Mouse (Mus musculus): ENCODE measurements around the gene Esrrg. TPM values are rescaled to one million over a fixed set of nuclear protein-coding genes. Genes with fewer than 3 reads are reported as not detected.

Gene Esrrg
- total and polyA plus RNA-seq, 3 experiments: not detected

DNA sequence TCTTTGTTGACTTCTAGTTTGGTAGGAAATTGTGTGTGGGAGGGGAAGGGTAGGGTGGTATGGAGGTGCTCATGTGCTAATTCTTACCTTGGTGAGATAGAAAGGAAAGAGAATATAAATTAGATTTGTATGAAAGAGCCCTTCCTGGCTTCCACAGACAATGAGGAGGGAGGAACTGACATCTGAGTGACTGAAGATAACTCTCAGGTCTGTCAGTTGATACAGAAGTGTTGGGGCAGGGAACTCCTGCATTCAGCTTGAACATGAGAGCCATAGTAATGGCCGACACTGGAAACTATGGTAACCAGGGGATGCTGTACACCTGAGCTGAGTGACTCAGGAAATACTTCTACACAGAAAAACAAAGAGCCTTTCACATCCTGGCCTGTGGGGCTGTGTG, 550.1 kb downstream of the Esrrg start:
- no peak overlapping the region for H3K4me3 ChIP-seq (replicated peaks in 1 of 3; ENCODE audit: low read depth in 2 of 3, low read length in 2 of 3, poor library complexity in 1 of 3)
- no peaks in the 10 kb centered on the region for H3K27me3 ChIP-seq (replicated peaks)
- no peaks in the 10 kb centered on the region for H3K79me2 ChIP-seq (replicated peaks; ENCODE audit: control insufficient read depth, extremely low read depth, insufficient read depth, poor library complexity, severe bottlenecking)
- no peak overlapping the region for H3K4me2 ChIP-seq (ENCODE audit: insufficient read depth, low read depth, poor library complexity, severe bottlenecking)
- dilution Hi-C loops (cut with MboI; ENCODE audit: extremely low pct_ligation_motif_present, extremely low pct_unique_long_range_greater_than_20kb, low sequenced_read_pairs): no loop called here
- H3K4me1 ChIP-seq (ENCODE audit: control insufficient read depth in 1 of 2, insufficient read depth in 2 of 2): no peaks in the 10 kb centered on the region
- H3K9me3 ChIP-seq (replicated peaks; ENCODE audit: low read length): peaks cover 66% of the 10 kb centered on the region
- in situ Hi-C loops (cut with MboI; ENCODE audit: low pct_ligation_motif_present, low pct_unique_long_range_greater_than_20kb, low sequenced_read_pairs): no loop called here
- no peak overlapping the region for H3K27ac ChIP-seq (ENCODE audit: insufficient read depth, low read depth)
- no peak for TF ChIP-seq MEF2A (IDR thresholded peaks at IDR 0.05; ENCODE audit: borderline replicate concordance, low read depth, low read length)
- no peak for TF ChIP-seq EP300 (IDR thresholded peaks at IDR 0.05; ENCODE audit: low read length)
- TF ChIP-seq JUND (conservative IDR thresholded peaks at IDR 0.05; ENCODE audit: low read depth, low read length): no peak
- no peak for TF ChIP-seq SMC3 (IDR thresholded peaks at IDR 0.05; ENCODE audit: low read depth, low read length)
- TF ChIP-seq USF1 (IDR thresholded peaks at IDR 0.05; ENCODE audit: low read depth, low read length): no peak
- no peak for TF ChIP-seq PAX5 (IDR thresholded peaks at IDR 0.05; ENCODE audit: low read length)
- TF ChIP-seq CTCF (conservative IDR thresholded peaks at IDR 0.05 in 1 of 2, IDR thresholded peaks at IDR 0.05 in 1 of 2; ENCODE audit: low read depth in 2 of 2, low read length in 2 of 2): no peak
- no peaks in the 10 kb centered on the region for H3K36me3 ChIP-seq (replicated peaks in 1 of 2; ENCODE audit: control insufficient read depth in 1 of 2, insufficient read depth in 1 of 2, low read length in 1 of 2)
- no peak overlapping the region for H3K9ac ChIP-seq (ENCODE audit: insufficient read depth, low read depth)
- DNase-seq (ENCODE audit: extremely low read depth): no peak

DNA sequence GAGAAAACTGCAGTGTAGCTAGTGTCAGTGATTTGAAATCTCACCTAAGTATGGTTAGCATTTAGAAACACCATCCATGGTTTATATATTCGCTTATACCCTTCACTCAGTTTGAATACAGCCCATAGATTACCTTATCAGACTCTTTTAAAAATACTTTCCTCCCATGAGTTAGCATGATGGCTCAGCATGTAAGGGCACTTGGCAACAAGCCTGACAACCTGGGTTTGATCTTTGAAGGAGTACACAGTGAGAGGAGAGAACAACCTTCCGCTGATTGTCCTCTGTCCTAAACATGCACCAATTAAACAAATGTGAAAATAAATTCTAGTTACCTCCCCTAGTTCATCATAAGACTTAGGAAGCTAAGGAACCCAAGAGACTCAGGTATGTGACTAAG, 550.5 kb downstream of the Esrrg start:
- Histone ChIP-seq H3K27ac (ENCODE audit: insufficient read depth, low read depth) (no peak overlapping the region), H3K4me3 (replicated peaks in 1 of 3; ENCODE audit: low read depth in 2 of 3, low read length in 2 of 3, poor library complexity in 1 of 3) (no peak overlapping the region), H3K79me2 (replicated peaks; ENCODE audit: control insufficient read depth, extremely low read depth, insufficient read depth, poor library complexity, severe bottlenecking) (no peaks in the 10 kb centered on the region), H3K4me2 (ENCODE audit: insufficient read depth, low read depth, poor library complexity, severe bottlenecking) (no peak overlapping the region), H3K4me1 (ENCODE audit: control insufficient read depth in 1 of 2, insufficient read depth in 2 of 2) (no peaks in the 10 kb centered on the region), H3K9me3 (replicated peaks; ENCODE audit: low read length) (peaks cover 65% of the 10 kb centered on the region), H3K9ac (ENCODE audit: insufficient read depth, low read depth) (no peak overlapping the region), H3K27me3 (replicated peaks) (no peaks in the 10 kb centered on the region), H3K36me3 (replicated peaks in 1 of 2; ENCODE audit: control insufficient read depth in 1 of 2, insufficient read depth in 1 of 2, low read length in 1 of 2) (no peaks in the 10 kb centered on the region)
- DNase-seq (ENCODE audit: extremely low read depth): no peak
- dilution Hi-C loops (cut with MboI; ENCODE audit: extremely low pct_ligation_motif_present, extremely low pct_unique_long_range_greater_than_20kb, low sequenced_read_pairs) (no loop called here), in situ Hi-C loops (cut with MboI; ENCODE audit: low pct_ligation_motif_present, low pct_unique_long_range_greater_than_20kb, low sequenced_read_pairs) (no loop called here)
- TF ChIP-seq MAZ (IDR thresholded peaks at IDR 0.05; ENCODE audit: low read depth, low read length): no peak
- no peak for TF ChIP-seq EP300 (IDR thresholded peaks at IDR 0.05; ENCODE audit: low read length)
- TF ChIP-seq CTCF (conservative IDR thresholded peaks at IDR 0.05 in 1 of 2, IDR thresholded peaks at IDR 0.05 in 1 of 2; ENCODE audit: low read depth in 2 of 2, low read length in 2 of 2): no peak
- TF ChIP-seq POLR2AphosphoS2 (IDR thresholded peaks at IDR 0.05; ENCODE audit: low read depth, low read length): no peak
- TF ChIP-seq ZMIZ1 (IDR thresholded peaks at IDR 0.05; ENCODE audit: low read depth, low read length): no peak
- TF ChIP-seq IRF4 (IDR thresholded peaks at IDR 0.05; ENCODE audit: low read depth, low read length): no peak
- TF ChIP-seq MAX (IDR thresholded peaks at IDR 0.05; ENCODE audit: low read length): no peak
- TF ChIP-seq JUN (IDR thresholded peaks at IDR 0.05; ENCODE audit: insufficient read depth, low read depth, low read length): no peak
- no peak for TF ChIP-seq BHLHE40 (IDR thresholded peaks at IDR 0.05; ENCODE audit: low read depth, low read length)
- no peak for TF ChIP-seq ETS1 (conservative IDR thresholded peaks at IDR 0.05; ENCODE audit: low read depth, low read length)
- TF ChIP-seq POLR2A (IDR thresholded peaks at IDR 0.05; ENCODE audit: low read depth, low read length): no peak
- no peak for TF ChIP-seq CHD1 (IDR thresholded peaks at IDR 0.05; ENCODE audit: low read depth, low read length)
